Mouse (Mus musculus) left cerebral cortex, postnatal 36 days (tissue): ENCODE results near the gene BC035044. TPM values are rescaled to one million over a fixed set of nuclear protein-coding genes. Genes with fewer than 3 reads are reported as not detected.
"Not testable (repeated sequence)": the region's sequence is repeated elsewhere in the genome, so short reads cannot be mapped to it uniquely, and the experiment has no call there.

Source experiments
- DNase-seq, 2 experiments: peaks; one replicate each; pipeline ENCODE4 v3.0.0; 2021 to 2022; ENCODE audit warnings: low spot score in 2 of 2, mixed read lengths in 1 of 2
- intact Hi-C: fragments of 180-260 bp; cut with DNase I; formaldehyde crosslinking; loops from one replicate; pipeline ENCODE4 v1.15.1; 2025
- total RNA-seq, 2 experiments: library from RNA; stranded (reverse); gene quantifications; 2 replicates each; pipeline ENCODE4 v1.2.3; 2021

Gene BC035044
- total RNA-seq, 2 experiments from 2014 or later, result 1.3 to 1.4 TPM

DNA sequence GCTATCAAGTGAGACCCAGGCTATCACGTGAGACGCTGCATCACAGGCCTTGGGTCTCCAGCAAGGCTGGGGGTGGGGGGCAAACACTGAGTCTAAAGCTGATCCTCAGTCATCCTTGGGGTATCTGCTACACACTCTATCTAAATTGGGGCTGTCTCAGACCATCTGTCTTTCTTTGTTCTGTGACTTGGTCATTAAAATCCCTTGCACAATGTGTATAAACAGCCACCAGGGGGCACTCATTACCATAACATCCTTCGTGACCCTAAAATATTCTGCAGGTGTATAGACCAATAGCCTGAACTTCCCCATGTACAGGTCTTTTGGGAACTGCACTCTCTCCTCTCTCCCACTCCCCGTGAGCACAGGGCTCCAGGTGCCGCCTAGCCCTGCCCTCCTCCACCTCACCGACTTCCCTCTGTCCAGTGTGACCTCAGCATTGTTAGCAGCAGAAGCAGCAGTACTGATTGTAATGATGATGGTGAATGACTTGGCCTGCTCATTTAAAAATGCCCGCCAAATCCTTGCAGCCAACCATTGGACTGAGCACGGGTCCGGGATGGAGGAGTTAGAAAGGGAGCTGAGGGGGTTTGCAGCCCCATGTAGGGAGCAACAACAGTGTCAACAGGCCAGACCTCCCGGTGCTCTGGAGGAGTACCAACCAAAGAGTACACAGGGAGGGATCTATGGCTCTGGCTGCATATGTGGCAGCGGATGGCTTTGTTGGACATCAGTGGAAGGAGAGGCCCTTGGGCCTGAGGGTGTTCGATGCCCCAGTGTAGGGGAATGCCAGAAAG lies 36.7 kb downstream of the BC035044 start:
- intact Hi-C loops, result loop anchor here (1.0 to 5.0 kb wide), 3 partner anchors 213 to 513 kb away; no protein-coding TSS in a partner anchor
- peak in 1 of 2 experiments; percentile 64 for DNase-seq

GRCm38 (mm10) chr6:128852766-128853165 lies 38.2 kb downstream of the BC035044 start:
- intact Hi-C loops, result loop anchor here (5.0 kb wide), 2 partner anchors 405 to 515 kb away; no protein-coding TSS in a partner anchor

DNA sequence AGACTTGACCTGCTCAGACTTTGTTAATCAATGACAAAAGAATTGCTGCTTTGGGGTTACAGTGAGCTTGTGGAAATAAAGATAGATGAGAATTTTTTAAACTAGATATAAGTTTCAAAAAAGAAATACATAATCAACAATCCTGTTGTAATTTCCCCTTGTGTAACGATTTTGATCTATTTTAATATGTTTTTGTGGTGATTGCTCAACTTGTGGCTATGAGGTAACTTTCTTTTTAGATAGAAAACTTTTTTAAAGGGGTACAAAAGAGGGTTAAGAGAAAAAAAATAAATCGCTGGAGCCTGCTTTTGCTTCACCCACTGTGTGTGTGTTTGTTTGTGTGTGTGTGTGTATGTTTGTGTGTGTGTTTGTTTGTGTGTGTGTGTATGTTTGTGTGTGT lies 39.8 kb downstream of the BC035044 start:
- intact Hi-C loops, result loop anchor here (5.0 kb wide), 2 partner anchors 406 to 516 kb away; no protein-coding TSS in a partner anchor
- DNase-seq, result no peak

More at GRCm38 (mm10) chr6:128852766-128853165, 38.2 kb downstream of the BC035044 start:
- DNase-seq, result no peak

GRCm38 (mm10) chr6:128850671-128851070 lies 40.3 kb downstream of the BC035044 start:
- DNase-seq, result no peak
- intact Hi-C loops, result loop anchor here (5.0 kb wide), 2 partner anchors 407 to 517 kb away; no protein-coding TSS in a partner anchor

DNA sequence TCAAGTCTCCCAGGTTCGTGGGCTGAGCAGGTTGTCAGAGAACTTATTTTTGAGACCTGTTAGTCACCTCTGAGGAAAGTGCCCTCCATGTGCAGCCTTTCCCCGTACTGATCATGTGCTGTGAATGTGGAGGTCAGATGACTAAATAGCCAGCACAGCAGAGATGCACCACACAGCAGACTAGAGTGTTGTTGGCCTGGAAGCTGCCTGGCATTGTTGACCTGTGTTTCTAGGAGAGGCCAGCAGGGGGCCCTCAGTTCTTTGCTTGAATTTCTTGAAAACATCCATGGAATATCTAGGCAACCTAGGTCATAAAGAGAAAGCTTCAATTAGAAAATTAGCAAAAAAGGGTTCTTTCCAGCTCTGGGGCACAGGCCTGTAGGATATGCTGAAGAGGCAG lies 41.0 kb downstream of the BC035044 start:
- no peak for DNase-seq
- intact Hi-C loops, result loop anchor here (5.0 kb wide), 2 partner anchors 407 to 517 kb away; no protein-coding TSS in a partner anchor

GRCm38 (mm10) chr6:128847401-128847800 lies 43.5 kb downstream of the BC035044 start:
- intact Hi-C loops, result no loop called here

GRCm38 (mm10) chr6:128845998-128846542 lies 44.9 kb downstream of the BC035044 start:
- intact Hi-C loops, result no loop called here
- DNase-seq, result no peak

More at GRCm38 (mm10) chr6:128847401-128847800, 43.5 kb downstream of the BC035044 start:
- no peak for DNase-seq

DNA sequence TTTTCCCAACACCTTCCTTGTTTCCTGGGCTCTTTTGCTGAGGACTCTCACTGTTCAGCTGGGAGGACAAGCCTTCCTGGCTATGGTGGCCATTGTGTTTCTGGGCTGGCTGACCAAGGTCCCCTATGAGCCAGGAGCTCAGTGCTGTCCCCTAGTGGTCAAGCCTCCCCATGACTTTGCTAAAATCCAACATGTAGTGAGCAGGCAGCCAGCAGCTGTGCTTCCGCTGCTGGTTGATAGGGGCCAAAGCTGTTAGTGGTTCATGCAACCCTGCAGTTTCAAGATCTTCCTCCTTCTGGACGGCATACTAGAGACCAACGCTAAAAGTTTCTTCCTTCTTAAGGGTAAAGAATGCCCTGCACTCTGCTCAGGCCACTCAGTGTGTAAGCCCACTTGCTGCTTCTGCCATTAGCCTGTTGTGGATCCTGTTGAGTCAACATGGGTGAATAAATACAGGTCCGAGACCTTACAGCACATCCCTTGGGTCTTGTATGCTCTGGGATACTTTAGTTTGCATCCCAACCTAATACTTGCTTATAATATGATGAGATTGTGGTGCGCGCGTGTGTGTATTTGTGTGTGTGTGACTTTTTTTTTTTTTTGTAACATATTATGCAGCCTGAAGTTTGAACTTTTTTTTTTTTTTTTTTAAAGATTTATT lies 45.5 kb downstream of the BC035044 start:
- intact Hi-C loops, result no loop called here
- DNase-seq, result peak; percentile 68 to 78

- intact Hi-C loops, result loop anchor here (5.0 kb wide), 1 partner anchor 688 kb away; the partner anchor contains the start of gene Gabarapl1
These were observed 46.3 kb downstream of the BC035044 start for GRCm38 (mm10) chr6:128844586-128845080.

GRCm38 (mm10) chr6:128844131-128844530 lies 46.8 kb downstream of the BC035044 start:
- no peak for DNase-seq

More at GRCm38 (mm10) chr6:128844586-128845080, 46.3 kb downstream of the BC035044 start:
- DNase-seq, result no peak

DNA sequence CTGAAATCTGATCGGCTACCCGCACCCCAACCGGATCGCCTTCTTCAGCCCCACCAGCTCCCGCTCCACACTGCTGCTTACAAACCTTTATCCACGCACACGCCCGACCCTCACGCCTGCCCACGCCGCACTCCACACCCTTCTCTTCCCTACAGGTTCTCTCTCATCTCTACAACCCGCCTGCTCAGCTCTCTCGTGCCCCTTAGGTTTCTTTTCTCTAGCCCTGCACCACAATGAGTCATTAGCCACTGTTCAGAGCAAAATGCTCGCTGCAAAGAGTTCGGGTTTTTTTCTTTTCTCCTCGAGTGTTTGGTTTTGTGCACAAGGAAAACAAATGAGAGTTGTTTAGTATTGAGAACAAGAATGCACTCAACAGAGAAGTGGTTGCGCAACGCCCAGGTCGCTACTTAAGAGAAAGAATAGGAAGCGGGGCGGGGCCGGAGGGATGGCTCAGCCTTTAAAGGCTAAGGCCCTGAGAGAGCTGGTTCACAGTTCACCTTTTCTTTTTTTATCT lies 47.4 kb downstream of the BC035044 start:
- no peak for DNase-seq
- intact Hi-C loops, result loop anchor here (2.0 to 5.0 kb wide), 2 partner anchors 41 to 689 kb away; partner anchors contain the start of gene Gabarapl1

More at GRCm38 (mm10) chr6:128844131-128844530, 46.8 kb downstream of the BC035044 start:
- intact Hi-C loops, result loop anchor here (5.0 kb wide), 1 partner anchor 688 kb away; the partner anchor contains the start of gene Gabarapl1

DNA sequence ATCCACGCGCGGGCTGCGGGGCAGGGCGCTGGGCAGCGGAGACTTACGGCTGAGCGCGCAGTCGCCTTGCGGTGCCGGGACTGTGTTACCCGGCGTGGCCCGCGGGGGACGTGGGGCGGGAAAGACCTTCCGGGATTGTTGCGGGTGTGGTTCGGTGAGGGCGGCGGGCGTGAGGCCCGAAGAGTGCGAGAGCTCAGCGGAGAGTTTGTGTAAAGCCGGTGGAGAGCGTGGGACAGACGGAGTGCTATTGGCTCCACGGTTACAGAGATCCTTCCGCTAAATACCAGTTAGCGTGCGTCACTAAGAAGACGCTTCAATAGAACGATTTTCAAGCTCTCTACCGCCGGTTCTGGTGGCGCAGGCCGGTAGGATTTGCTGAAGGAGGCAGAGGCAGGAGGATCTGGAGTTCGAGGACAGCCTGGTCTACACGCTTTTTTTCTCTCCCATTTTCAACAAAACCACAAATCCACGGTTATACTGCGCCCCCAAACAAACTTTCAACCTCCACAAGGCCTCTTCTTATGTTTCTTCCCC lies 47.9 kb downstream of the BC035044 start:
- peak; percentile 95 for DNase-seq
- intact Hi-C loops, result loop anchor here (2.0 to 5.0 kb wide), 2 partner anchors 40 to 689 kb away; partner anchors contain the start of gene Gabarapl1

DNA sequence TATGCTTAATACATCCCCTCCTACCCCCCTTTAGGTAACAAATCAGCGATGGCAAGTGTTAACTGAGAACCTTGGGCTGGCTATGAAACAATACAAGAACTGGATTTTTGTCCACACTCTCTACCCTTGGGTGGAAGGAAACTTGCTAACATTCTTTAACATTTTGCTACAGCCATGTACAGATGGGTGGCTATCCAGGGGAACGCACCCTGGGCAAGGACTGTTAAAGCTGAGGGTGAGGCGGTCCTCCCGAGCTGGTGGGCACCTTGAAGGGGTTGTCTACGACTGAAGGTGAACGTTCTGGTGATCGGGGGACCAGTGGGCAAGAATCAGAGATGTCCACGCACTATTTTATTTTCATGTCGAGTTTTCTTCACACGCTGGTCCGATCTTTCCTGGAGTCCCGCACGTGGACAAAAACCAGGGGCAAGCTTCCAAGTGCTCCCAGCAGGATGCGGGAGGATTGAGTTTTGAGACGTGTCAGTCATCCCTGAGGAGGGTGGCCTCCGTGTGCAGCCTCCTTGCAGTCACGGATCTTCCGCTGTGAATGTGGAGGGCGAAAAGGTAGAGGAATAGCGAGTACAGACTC lies 48.5 kb downstream of the BC035044 start:
- no peak for DNase-seq
- intact Hi-C loops, result loop anchor here (2.0 to 5.0 kb wide), 2 partner anchors 40 to 690 kb away; partner anchors contain the start of gene Gabarapl1

DNA sequence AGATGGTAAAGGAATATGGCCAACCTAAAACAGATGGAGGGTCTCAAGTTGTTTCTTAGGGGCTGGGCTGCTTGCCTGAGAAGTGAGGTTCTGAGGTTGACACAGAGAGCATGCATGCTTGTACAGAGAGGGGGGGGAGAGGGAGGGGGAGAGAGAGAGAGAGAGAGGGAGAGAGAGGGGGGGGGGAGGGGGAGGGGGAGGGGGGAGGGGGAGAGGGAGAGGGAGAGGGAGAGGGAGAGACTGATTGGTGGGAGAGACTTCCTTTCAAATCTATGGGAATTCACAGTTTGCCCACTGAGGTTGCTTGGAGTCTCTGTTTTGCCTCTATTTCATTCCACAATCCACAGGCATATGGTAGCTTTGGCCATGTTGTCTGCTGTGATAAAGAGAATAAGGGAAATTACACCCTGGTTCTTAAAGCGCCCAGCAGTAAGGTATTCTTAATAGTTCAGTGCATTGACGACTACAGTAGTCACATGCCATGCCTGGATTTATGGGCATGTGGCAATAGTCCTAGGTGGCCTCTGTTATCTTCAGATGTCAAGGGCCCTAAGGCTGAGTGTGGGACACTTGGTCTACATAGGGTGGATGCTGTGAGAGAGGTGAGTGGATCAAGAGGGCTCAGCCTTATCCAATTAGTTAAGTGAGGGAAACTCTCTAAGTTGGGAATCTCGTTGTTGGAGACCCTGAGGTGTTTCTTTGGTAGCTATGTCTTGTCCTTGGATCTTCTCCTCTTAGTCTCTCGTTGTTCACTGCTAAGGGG lies 49.4 kb downstream of the BC035044 start:
- no peak for DNase-seq
- intact Hi-C loops, result loop anchor here (2.0 to 5.0 kb wide), 2 partner anchors 39 to 691 kb away; partner anchors contain the start of gene Gabarapl1

DNA sequence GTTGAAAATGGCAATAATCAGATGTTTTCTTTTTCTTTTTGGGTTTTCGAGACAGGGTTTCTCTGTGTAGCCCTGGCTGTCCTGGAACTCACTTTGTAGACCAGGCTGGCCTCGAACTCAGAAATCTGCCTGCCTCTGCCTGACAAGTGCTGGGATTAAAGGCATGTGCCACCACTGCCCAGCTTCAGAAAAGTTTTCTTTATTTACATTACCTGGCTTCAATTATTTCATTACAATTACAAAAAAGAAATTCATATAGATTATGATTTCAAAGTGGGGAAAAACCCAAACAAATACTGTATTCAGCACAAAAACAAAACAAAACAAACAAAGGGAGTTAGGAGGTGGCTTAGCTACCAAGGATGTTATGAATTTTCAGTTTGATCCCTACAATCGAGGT lies 50.3 kb downstream of the BC035044 start:
- intact Hi-C loops, result loop anchor here (5.0 kb wide), 1 partner anchor 692 kb away; the partner anchor contains the start of gene Gabarapl1
- DNase-seq, result not testable (repeated sequence)

DNA sequence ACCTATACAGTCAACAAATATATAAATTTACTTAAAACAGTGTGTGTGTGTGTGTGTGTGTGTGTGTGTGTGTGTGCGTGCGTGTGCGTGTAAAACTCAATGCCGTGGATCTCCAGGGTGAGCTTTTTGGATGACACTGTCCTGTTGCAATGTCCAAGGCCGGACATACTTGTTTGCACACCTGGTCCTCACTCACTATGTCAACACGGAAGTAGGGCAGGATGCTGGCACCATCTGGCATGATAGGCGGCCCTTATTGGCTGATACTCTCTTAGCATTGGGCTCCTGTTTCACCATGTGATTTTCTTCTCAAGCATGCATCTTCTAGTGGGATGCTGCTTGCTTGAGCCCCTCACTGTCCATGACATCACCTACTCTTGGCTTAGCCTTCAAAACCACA lies 51.0 kb downstream of the BC035044 start:
- no peak for DNase-seq
- intact Hi-C loops, result loop anchor here (1.0 to 5.0 kb wide), 2 partner anchors 76 to 692 kb away; partner anchors contain the start of gene Gabarapl1

DNA sequence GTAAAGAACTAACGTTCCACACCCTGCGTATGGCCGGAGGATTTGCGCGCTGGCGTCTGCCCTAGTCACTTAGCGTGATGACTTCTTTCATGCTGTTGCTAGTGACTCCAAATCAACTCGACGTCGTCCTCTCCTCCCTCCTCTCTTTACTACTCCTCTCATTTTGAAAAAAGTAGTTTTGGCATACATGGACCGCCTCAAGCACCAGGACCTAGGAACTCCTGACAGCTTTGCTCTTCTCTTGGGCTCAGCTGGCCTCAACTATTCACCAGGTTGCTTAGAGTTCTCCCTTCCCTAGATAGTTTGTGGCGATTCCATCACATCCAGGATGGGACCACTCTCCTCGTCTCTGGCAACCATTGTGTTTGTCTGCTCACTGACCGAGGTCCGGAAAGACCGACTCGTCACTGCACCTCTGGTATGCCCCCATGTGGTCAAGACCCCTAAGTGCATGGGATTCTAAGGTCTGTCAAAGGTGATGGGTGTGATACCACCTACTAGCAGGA lies 51.6 kb downstream of the BC035044 start:
- peak; percentile 65 to 69 for DNase-seq
- intact Hi-C loops, result loop anchor here (1.0 kb wide), 1 partner anchor 75 kb away; no protein-coding TSS in a partner anchor
